Mouse (Mus musculus) c-Kit-positive CD71-negative TER-119-negative erythroid progenitor cells, embryonic 14.5 days (primary cell): Measurements from ENCODE around the gene Cp.
"Not testable (repeated sequence)": the region's sequence is repeated elsewhere in the genome, so short reads cannot be mapped to it uniquely, and the experiment has no call there.

ENCODE experiments used
- DNase-seq: peaks from one replicate; pipeline ENCODE4 v3.0.0-alpha.2; 2013; ENCODE audit warnings: low read depth

The Cp gene

DNA sequence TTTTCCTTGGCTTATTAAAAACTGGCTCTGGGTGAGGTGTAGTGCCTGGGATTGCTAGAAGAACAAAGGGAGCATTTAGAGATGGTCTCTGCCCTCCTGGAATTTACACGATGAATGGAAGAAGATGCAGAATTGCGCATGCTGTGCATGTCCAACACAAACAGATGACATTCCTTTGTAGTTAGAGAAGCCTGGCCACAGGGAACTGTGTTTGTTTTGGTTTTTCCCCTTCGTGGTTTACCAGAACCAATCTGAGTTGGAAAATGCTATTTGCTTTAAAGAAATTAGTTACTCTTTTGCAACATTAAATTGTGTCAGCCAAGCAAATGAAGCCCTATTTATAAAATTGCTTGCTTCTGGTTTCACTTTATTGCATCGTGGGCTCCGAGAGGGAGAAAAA, at the start of gene Cp:
Cp (plus strand) TSS at position 170 of the 400 bp plus-strand sequence.
- DNase-seq = no peak

DNA sequence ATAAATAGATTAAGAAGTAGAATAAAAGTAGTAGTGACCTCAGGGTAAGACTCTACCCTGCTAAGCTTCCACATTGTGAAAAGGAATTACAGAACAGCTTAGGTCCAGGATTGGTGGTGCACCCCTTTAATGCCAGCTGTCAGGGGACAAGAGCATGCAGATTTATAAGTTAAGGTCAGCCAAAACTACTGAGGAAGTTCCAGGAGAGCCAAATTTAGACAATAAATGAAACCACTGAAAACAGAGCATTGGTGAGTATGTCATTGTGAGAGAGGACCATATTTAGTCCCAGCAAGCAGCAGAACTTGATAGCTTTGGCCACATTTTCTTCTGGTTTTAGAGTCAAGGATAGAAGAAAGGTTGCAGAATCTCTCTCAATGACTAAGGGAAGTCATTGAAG, 8.3 kb upstream of the Cp start:
- DNase-seq = no peak

DNA sequence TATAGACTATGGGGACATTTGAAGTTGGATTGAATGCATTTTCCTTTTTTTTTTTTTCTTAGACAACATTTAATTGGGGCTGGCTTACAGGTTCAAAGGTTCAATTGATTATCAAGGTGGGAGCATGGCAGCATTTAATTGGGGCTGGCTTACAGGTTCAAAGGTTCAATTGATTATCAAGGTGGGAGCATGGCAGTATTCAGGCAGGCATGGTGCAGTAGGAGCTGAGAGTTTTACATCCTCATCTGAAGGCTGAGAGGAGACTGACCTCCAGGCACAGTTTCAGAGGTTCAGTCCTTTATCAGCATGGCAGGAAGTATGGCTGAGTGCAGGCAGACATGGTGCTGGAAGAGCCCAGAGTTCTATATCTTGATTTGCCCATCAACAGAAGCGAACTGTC, 7.5 kb upstream of the Cp start:
- DNase-seq = not testable (repeated sequence)

DNA sequence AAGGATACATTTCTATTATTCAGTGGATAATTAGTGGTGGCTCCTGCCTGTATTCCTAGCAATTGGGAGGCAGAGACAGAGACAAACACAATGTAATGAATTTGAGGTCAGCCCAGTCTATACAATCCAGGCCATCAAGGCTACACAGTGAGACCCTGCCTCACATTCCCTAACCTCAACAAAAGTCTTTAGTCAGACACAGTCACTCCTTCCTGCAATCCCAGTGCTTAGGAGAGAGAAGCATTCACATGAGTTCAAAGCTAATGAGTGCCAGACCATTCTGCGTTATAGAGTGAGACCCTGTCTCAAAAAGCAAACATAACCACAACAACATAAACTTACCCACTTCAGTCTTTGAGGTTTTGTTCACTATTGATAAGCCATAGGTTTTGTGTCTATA, 3.4 kb upstream of the Cp start:
- no peak for DNase-seq

DNA sequence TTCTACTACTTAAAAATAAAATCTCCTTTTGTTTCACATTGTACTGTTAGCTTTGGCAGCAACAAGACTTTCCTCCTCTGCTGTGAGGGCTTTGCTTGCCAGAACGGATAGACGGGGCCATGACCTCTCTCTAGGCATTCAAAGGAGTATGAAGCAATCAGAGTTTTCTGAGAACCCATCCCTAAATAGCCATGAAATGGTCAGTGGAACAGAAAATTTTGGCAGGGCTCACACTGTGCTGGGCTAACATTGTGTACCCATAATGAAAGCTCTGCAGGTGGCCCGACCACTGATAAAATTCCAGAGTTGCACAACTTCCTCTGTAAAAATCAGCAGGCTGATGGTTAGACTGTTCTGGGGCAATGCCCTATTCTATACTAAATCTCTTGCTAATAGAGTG, 3.0 kb upstream of the Cp start:
- no peak for DNase-seq

DNA sequence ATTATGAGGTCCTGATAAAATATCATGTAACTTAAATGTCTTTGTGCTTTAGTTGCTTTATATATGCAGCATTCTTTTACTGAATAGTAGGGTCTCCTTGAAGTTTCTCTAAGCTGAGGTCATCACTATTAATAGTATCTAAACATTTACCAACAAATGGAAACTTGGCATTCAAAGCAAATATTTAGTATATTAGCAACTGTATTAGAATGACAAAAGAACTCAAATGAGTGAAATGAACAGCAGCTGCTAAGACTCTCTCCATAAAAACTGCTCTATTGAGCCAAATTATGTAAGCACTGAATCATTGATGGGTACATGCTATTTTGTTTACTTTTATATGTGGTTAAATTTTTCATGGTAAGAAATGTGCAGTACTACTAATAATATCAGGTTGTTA, 1.2 kb downstream of the Cp start:
- no peak for DNase-seq

DNA sequence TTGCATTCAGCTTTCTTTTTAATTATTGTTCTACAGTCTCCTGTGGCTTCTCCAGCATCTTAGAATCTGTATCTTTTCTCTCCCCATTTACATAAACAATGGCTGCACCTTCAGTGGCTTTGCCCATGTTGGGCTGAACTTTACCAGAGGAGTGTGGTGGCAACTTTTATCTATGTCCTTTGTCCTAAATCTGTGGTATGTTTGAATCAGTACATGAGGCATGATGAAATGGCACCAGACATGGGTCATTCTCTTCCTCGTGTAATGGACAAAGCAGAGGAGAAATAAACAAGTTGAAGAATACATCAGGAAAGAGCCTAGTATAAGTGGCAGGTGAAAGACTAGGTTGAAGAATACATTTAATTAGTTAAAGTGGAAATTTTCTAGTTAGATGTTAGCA, 2.1 kb downstream of the Cp start:
- no peak for DNase-seq

DNA sequence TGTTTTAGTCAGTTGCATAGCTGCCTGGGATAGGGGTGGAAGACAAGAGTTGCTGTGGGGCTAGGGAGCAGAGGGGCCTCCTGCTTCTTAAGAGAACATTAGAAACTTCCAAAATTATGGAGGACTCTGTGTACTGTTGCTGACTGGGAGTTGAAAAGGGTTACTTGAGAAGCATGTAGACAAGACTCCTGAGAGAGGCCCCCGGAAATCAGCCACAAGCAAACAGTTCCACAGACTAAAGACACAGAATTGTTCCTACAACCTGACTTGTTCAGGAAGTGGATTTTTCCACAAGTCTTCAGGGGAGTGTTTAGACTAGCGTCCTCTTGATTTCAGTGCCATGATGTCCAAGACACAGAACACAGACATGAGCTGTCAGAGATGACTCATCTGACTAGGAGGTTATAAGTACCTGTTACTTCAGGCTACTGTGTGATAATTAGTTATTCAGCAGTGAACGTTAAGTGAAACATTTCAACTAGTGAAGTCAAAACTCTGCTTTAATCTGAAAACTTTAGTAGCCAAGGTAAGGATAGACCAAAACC, 3.8 kb downstream of the Cp start:
- DNase-seq = no peak

DNA sequence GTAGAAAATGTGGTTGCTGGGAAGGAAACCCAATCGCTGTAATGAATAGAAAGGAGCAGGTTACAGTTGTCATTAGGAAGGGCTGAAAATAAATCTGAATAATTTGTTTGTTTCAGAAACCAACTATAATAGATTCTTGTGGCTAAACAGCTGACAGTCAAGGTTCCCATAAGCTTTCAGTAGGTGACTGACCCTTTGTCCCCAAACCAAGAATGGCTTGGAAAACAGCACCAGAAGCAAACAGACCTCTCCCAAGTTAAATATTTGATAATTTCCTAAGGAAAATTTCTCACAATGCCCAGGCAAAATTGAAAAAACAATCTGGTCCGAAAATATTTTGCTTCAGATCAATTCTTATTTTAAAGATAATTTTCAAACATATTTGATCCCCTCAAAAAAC, 4.5 kb downstream of the Cp start:
- no peak for DNase-seq

DNA sequence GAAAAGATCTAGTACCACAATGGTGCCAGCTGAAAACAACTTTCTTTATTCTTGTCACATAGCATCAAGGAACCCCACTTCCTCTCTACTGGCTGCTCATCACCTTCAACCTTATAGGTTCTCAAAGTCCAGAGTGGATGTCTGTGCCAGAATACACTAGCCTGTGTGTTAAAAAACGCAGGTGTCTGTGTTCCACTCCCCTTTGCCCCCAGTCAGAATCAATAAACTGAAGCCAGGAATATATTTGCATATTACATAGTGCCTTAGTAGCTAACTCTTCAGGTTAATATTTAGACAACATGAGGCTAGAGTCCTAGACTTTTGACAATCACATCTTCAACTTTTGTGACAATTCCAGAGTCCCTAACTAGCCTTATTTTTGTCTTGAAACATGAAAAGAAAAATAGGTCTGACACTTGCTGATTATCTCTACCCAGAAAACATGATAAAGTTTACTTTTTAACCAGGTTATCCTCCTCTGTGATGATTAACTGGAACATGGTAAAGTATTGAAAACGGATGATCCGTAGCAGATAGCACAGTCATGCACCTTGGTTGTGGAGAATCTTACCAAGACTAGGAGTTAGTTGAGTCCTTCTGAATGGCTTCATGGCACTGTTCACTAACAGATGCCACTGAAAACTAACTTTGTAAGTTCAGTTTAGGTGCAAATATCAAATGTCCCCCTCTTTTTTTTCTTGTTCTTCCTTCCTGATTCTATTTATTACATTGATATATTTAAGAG, 6.1 kb downstream of the Cp start:
- no peak for DNase-seq

DNA sequence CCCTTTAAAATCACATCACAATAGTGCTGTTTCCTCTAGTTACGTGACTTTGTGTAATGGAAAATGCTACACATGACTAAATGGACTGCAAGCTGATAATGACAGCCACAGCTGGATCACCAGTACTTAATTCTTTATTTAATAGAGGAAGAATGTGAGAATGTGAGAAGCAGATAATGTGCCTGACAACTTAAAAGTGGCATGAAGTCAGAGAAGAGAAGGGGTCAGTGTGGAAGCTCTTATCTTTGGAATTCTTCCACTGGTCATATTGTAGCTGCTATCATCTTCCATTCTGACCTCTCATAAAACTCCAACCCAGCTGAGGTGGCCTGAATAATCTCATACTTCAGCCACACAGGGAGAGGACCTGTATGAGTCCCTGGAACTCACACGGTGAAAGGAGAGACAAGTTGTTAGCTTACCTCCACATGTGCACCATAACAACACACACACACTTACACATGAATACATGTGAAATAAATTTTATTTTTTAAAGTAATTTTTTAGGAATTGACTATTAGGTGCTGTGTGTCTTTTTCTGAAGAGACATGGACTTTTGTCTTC, 7.9 kb downstream of the Cp start:
- no peak for DNase-seq

DNA sequence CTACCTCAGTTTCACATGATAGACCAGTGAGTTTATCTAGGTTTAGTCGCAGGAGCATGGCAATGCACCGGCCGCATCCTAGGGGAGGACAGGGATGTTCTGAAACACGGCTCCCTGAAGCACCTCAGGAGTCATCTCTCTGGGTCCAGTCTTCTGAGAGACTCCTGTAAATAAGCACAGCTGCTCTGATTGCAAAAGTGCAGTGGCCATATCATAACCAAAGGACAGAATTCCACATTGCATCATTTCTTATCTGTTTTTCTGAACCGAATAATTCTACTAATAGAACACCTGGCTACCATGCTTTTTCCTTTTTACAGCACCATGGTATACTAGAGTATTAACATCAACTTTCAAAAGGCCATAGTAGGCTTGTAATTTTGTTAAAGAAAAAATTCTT, 8.4 kb downstream of the Cp start:
- DNase-seq = no peak

DNA sequence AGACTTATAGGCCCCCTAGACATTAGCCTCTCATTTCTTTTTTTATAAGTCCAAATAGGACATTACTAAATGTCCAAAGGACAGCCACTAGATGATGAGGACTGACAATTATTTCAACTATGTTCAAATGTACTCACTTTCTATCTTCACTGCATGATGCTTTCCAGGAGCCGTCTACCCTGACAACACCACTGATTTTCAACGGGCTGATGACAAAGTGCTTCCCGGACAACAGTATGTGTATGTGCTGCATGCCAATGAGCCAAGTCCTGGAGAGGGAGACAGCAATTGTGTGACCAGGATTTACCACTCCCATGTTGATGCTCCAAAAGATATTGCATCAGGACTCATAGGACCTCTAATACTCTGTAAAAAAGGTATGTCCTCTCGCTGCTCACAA, 9.2 kb downstream of the Cp start:
- no peak for DNase-seq

DNA sequence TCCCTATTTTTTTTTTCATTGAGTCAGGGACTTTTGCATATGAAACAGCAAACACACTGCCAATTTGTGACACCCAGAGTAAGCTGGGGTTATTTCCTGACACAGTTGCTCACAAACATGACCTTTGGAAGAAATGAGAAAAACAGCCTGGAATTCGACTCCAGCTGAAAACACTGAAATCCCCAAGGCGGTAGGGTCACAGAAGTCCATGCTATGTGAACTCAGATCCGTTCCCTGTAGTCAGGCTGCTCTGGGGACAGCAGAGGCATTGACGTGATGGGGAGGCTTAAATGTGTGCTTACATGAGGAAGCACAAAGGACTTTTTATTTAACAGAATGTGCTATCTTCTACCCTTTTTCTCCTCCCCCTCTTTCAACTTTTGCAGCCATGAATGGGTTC, 21.6 kb downstream of the Cp start:
- DNase-seq = no peak

DNA sequence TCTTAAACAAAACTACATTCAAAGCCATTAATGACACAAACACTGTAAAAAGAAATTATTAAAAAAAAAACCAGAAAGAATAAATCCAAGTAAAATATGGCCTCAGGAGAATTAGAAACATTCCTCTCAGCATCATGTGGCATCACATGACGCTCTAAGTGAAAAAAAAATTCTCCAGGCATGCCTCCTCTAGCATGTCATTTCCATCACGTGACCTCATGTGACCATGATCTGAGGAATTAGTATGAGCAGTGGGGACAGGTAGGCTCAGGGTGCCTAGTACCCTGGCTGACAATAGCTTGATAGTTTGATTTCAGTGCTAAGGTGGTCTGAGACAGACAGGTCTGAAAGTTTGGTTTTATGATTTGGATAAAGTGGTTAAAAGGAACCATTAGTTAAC, 24.3 kb downstream of the Cp start:
- DNase-seq = no peak

DNA sequence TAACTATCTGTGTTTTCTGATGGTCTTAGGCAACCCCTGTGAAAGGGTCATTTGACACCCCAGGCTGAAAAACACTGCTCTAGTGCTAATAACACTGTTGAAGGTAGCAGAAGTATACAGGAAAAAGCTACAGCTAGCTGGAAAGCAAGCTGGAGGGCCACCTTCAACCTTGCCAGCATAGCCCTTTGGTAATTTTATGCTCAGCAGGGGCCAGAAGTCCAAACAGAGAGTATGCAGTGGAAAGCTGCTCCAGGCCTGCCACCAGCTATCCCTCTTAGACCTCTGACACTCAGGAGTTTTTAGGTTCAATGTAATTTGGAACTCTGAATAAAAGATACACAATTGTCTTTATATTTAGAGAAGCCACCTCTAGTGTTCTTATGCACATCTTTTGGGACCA, 26.0 kb downstream of the Cp start:
- DNase-seq = no peak

DNA sequence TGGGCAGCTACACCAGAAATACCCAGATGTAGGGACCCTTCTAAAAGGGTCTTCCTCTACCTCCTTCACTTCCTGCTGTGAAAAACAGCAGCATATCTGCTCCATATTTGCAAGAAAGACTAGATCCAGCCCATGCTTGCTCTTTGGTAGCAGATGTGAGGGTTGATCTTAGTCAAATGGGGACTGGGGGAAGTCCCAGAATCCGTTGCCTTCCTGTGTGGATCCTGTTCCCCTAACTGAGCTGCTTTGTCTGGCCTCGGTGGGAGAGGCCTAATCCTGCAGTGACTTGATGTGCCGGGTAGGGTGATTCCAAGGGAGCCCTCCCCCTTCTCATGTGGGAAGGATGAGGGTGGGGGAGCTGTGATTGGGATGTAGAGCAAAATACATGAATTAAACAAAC, 29.3 kb downstream of the Cp start:
- no peak for DNase-seq

DNA sequence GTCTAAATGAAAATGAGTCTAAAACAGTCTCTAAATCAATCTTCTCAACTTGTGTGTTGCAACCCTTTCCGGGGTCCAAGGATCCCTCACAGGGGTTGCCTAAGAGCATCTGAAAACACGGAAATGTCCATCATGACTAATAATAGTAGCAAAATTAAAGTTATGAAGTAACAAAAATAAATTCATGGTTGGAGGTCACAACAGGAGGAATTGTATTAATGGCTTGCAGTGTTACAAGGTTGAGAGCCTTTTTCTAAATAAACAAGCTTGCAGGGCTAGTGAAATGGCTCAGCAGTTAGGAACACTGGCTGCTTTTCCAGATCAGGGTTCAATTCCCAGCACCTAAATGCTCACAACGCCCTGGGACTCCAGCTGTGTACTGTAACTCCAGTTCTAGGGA, 33.2 kb downstream of the Cp start:
- DNase-seq = no peak

DNA sequence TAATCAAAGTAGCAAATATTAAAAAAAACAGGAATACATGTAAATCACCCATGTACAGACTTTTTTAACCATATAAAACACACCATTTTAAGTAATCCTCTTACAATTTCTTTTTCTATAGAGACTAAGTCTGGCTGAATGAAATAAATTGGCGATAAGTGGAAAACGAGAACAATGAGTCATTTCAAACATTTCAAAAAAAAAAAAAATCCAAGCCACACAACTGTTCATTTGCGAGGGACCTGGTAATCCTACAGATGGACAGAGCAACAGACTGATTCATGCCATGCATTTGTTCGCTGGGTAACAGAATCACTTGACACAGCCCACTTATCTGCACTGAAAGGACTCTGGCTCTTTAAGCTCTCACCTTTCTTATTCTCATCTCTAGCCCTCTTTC, 35.5 kb downstream of the Cp start:
- DNase-seq = no peak

DNA sequence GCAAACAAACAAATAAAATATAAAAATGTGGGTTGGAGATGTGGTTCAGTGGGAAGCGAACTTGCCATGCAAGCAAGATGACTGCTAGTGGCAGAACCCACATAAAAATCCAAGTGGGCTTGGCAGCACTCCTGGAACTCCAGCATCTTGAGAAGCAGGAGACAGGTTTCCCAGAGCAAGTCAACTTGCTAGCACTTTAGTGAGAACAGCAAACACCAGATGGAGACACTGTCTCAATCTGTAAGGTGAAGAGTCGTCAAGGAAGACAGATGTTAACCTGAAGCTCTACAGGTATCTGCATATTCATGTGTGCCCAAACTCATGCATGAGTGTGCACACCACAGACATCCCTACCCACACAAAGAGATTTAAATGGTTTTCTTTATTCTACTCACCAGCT, 42.7 kb downstream of the Cp start:
- no peak for DNase-seq

DNA sequence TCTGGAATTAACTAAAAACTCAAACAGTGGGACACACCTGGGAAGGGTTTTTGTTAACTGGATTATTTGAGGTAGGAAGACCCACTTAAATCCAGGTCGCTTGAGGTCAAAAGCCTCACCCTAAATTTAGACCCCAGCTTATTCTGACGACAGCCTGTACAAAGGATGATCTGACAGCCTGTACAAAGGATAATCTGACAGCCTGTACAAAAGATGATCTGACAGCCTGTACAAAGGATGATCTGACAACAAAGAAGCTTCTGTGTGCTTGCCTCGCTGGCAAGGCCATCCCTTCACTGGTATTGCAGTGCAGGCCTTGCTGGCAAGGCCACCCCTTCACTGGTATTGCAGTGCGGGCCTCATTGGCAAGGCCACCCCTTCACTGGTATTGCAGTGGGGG, 44.0 kb downstream of the Cp start:
- no peak for DNase-seq

DNA sequence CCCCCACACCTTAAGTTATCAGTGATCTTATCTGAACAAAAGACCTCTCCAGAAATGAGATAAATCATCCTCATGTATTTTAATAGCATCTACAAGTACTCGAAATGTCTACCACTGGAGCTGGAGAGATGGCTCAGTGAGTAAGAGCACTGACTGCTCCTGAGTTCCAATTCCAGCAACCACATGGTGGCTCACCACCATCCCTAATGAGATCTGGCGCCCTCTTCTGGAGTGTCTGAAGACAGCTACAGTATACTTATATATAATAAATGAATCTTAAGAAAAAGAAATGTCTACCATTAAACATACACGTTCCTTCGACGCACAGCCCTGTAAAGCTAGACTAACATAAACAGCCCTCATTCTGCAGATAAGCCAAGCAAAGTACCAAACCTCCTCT, 45.9 kb downstream of the Cp start:
- DNase-seq = no peak

DNA sequence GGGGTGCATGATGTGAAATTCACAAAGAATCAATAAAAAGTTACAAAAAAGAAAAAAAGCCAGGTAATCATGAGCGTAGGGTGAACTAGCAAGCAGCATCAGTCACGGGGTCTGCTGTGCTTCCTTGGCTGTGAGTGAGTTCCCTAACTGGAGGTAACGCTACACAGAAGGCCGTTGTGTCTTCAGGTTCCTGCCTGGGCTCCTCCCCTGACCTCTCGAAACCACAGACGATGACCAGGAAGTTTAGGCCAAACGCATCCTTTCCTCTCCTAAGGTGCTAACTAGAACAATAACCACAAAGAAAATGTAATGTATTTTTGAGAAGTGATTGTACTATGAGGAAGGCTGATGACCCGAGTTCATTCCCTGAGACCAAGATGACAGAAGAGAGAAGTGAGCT, 47.6 kb downstream of the Cp start:
- no peak for DNase-seq

DNA sequence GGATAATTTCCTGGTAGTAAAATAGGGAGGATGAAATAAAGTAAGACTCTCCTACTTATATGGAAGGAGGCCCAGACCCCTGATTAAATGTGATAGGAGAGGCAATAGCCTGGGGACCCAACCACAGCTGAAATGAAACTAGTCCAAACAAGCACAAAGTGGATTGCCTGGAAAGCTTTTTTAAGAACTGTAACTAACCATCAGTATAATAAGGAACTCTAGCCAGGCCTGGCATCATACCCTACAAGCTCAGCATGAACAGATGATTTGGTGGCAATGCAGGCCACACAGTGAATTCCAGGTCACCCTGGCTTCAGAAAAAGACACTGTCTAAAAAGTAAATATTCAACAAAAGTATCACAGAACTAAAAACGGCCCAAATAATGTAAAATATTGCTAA, 48.8 kb downstream of the Cp start:
- DNase-seq = no peak
